Mouse (Mus musculus) E14TG2a.4 (cell line): Measurements from ENCODE around the gene Ugt3a1.

Experiments
- CTCF ChIP-seq: conservative IDR thresholded peaks from 2 replicates; pipeline ENCODE4 v1.5.1; 2014; ENCODE audit warnings: low read length
- POU5F1 ChIP-seq: IDR thresholded peaks from 2 replicates; pipeline ENCODE4 v1.6.1; 2014; ENCODE audit warnings: low read length, borderline replicate concordance

GRCm38 (mm10) chr15:9335341-9335740, 58.7 kb downstream of the Ugt3a1 start, which contains the start of gene Ugt3a2:
- no peak for TF ChIP-seq POU5F1
- TF ChIP-seq CTCF: no peak
